Mouse (Mus musculus) thymus, adult 18-20 months (tissue): Measurements from ENCODE around the gene Dbndd2.

Experiments used
- DNase-seq, 2 experiments: peaks; one replicate each; pipeline ENCODE4 v3.0.0; 2022; ENCODE audit warnings: mixed read lengths in 2 of 2

Dbndd2 gene

DNA sequence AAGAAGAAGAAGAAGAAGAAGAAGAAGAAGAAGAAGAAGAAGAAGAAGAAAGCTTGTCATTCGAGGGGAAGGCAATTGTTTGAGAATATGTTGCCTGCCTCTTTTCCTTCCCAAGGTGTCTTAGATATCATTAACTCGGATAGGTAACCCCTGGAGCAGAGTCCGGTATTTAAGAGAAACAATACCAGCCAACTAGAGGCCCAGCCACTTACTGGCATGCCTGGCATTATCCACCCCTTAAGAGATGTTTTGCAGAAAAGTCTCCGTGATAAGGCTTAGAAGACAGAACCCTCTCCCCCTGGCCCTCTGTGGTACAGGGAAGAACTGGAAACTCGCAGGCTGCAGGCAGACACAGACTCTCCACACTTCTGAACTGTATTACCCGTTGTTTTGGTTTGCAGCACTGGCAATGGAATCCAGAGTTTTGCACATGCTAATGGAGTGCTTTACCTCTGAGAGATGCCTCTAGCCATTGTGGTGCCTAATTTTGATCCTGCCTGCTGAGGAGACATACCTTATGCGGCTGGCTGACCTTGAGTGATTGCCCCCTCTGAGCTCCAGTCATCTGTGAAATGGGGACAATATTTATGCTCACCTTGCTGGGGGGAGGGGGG is 31.9 kb upstream of the Dbndd2 start:
- DNase-seq: no peak

DNA sequence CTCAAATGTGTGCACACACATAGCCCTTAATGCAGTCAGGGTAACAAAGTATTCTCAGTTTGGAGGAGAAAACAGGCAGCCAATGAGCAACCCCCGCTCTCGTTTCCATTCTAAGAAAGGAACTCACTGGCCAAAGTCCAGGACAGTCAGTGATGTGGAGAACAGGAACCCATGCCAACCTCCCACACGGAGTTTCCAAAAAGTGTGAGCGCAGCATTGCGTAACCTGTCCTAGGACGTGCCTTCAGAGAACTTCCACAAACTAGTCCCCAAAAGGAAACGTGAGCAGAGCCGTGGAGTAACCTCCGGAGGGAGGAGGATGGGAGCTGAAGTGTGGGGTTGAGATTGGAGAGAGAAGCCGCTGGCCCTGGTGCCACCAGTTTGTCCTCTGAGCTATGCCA is 31.1 kb upstream of the Dbndd2 start:
- DNase-seq: no peak

GRCm38 (mm10) chr2:164455421-164456190 is 30.3 kb upstream of the Dbndd2 start:
- no peak for DNase-seq

GRCm38 (mm10) chr2:164456413-164456812 is 29.5 kb upstream of the Dbndd2 start:
- no peak for DNase-seq

DNA sequence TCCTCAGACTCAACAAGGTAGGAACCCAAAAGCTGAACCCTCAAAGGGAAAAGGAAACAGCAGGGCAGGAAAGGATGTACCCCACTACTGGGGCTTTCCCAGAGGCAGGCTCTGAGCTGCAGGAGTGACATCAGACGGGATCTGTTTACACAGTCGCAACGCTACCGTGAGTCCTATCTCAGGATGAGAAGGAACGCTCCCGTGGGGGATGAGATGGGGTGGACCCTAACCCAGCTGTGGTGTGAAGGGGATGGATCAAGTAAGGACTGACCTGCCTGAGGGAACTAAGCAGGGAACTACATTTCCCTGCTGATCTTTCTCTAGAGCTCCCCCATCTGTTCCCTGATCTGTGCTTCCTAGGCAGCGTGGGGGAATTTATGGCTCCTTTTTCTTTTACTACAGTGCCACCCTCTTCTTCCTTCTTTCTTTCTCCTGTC is 29.0 kb upstream of the Dbndd2 start, which contains the start of gene Sys1:
Gene Sys1 (plus strand): TSS at position 101 of the 437 bp plus-strand sequence.
- no peak for DNase-seq

DNA sequence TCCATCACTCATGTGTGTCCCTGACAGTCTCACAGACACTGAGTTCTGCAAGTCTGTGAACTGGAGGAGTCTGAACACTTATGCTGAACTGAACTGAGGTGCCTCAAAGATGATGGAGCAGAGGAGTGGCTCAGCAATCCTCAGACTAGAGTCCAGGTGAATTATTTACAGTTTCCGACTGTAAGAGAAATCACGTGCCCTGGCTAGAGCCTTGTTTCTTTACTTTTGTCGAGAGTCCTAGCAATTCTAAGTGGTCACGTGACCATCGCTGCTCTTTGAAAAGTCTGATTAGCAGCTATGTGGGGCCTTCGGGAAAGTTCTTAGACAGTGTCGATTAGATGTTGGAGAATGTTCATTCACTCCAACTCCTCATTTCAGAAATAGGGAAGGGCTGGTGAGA is 28.0 kb upstream of the Dbndd2 start:
- DNase-seq: no peak

DNA sequence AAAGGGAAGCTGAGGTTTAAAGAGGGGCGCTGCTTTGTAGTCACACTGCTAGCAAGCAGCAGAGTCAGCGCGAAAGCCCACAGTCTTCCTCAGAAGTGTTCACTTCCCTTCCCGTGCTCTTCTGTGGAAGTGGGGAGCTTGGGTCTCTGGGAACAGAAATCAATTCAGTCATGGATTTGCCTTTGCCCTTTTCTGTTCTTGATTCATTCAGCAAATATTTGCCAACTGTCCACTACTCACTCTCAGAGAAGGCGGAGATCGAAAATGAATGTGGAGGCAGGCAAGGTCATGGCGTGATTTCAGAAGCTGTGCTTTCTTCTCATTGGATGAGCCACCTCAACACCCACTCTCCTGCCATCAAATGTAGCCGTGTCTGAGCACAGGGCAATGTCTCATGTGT is 27.4 kb upstream of the Dbndd2 start:
- DNase-seq: no peak

DNA sequence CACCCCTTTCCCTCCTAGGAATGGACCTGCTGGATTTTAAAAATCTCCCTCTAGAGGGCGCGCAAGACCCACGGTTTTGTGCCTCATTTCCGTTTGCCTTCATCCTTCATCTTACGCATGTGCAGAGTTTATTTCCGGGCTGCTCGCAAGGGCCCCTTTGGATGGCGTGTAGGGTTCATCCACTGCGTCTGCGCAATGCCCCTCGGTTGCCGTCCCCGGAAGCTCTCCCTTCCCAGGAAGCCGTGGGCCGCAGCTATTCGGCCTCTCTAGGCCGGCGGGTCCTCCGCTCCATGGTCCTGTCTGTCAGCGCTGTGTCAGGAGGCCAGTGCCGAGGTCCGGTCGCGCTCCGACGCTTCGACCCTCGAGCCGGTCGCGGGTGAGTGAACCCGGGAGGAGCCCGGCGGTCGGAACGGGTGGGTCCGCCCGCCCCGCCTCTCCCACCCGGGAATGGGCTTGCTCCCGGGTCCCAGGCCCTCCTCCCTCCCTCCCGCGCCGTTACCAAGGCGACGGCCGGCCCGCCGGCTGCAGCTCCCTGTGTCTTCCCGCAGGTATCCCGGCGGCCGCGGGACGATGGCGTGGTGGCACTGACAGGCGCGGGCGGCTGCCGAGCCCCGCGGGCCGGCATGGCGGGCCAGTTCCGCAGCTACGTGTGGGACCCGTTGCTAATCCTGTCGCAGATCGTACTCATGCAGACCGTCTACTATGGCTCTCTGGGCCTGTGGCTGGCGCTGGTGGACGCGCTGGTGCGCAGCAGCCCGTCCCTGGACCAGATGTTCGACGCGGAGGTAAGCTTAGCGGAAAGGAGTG is 25.0 kb upstream of the Dbndd2 start, which contains the start of gene Gm20458:
Gene Gm20458 (plus strand): TSS at position 223 of the 807 bp plus-strand sequence.
- DNase-seq: peak; percentile 94 to 97

DNA sequence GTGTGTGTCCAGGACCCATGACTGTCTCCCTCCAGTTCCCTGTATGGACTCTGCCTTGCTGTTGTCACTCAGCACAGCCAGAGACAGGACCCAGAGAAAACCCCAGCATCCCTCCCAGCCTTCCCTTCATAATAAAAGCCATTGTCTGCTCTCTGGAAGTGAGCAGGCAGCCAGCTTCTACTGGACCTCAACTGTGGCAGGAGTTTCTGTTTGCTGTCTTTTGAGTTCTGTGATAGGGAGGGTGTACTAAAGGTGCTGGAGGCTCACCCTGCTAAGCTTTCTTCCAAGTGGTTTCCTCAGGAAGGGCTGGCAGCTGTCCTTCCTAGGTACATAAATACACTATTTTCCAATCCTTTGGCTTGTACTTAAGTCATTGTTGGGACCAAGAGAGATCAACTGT is 20.7 kb upstream of the Dbndd2 start:
- DNase-seq: no peak

- no peak for DNase-seq
Observed at GRCm38 (mm10) chr2:164466787-164467186, 19.1 kb upstream of the Dbndd2 start.

- no peak for DNase-seq
Observed at GRCm38 (mm10) chr2:164470254-164470653, 15.7 kb upstream of the Dbndd2 start.

- no peak for DNase-seq
Observed at GRCm38 (mm10) chr2:164473624-164474023, 12.3 kb upstream of the Dbndd2 start, which contains the start of gene Trp53tg5. Trp53tg5 (minus strand) TSS chr2:164473724.

DNA sequence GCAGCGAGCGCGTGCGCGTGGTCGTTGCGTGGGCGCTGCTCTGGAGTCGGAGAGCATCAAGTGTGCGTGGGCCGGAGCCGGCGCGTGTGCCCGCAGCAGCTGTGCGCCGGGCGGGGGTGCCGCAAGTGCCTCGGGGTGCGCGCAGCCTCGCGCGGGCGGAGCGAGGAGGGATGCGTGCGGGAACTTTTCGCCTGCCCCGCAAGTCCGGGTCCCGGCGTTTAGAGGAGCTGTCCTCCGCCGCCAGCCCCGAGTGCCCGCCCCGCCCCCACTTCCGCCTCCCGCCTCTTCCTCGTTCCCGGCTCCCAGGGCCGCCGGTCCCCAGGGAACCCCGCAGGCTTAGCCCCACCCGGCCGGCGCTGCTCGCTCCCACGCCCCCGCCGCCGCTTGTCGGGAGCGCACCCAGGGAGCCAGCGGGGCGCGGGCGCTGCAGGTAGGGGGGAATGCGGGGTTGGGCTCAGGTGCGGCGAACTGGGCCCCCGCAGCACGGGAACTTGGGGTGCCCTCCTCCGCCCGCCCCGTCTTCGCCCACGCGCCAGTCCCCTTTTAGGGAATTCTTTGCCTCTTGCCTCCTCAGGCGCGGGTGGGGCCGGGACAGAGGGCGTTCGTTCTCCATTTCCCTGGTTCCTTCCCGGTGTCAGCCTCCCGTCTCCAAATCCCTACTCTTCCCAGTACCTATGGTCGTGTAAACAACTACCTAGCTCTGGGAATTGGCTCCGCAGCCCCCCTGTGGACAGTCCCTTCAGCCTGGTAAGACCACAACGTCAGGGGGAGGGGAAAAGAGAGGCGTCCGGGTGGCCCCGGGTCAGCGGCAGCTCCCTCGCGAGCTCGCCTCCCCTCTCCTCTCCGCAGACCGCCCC is 580 bp downstream of the Dbndd2 start:
- no peak for DNase-seq

DNA sequence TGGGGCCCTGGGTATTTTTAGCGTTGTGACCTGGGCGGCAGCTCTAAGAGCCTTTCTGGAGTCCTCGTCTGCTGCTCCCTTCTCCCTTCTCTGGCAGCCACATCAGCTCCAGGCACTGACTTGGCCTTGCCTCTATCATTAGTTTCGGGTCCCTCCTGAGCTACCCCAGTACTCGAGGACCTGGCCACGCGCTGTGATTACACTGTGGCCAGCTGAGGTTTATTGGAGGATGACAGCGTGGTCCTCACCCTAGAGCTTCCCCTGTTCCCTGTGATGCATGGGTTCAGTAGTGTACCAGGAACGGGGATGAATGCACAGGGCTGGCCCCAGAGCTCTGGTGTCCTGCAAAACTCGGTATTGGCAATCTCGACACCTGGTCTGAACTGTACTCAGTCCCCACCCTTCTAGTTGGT is 1.2 kb downstream of the Dbndd2 start:
- DNase-seq: no peak

GRCm38 (mm10) chr2:164487812-164488211 is 1.9 kb downstream of the Dbndd2 start:
- no peak for DNase-seq

- no peak for DNase-seq
Observed at GRCm38 (mm10) chr2:164494126-164494525, 8.2 kb downstream of the Dbndd2 start.

DNA sequence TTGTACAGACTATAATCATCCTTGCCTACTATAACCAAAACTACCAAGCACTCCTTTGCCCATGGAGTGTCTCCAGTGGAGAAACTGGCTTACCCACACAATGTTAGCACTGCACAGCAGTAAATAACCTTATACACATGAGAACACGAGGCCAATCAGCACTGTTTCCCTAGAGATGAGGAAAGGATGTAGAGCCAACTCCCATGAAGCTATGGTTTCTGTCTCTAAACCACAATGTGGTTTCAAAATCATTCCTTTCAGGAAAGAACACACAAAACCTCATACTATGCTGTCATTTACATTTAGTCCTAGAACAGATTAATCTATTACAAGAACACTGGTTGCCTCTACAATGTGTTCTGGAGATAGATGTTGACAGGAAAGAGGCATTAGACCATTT is 10.4 kb downstream of the Dbndd2 start:
- no peak for DNase-seq

DNA sequence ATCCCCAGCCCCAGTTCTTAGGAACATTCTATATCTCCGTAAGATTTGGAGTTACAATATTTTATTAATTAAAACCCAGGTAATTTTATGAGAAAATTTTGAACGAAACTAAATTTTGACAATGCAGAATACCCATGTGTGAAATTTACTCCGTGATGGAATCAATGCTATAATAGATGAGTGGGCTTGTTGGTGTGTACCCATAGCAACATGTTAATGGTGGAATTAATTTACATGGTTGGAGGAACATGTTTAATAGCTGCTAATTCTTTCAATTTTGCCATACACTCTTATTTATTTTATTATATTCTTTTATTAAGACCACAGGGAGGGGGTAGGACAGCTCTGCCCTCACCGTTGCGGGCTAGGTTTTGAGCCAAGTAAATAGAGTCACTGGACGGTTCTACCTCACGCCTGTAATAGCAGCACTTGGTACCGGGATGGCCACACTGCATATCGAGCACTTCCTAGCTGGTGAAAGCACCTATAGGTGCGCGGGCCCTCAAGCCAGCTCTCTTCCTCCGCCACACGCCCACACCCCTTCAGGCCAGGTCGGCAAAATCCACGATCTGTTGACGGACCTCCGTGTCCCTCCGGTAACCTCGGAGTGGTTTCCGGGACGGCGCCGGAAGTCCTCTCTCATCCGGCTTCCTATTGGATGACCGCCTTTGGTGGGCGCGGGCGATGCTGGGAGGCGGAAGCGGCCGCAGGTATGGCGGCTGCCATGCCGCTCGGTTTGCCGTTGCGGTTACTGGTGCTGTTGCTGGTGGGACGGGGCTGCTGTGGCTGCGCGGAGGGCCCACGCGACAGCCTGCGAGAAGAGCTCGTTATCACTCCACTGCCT is 11.2 kb downstream of the Dbndd2 start, which contains the start of gene Pigt:
Gene Pigt (plus strand): TSS at position 674 of the 844 bp plus-strand sequence.
- DNase-seq: peak; percentile 75 to 79

GRCm38 (mm10) chr2:164497691-164498268 is 11.9 kb downstream of the Dbndd2 start:
- peak in 1 of 2 experiments; percentile 17 for DNase-seq

DNA sequence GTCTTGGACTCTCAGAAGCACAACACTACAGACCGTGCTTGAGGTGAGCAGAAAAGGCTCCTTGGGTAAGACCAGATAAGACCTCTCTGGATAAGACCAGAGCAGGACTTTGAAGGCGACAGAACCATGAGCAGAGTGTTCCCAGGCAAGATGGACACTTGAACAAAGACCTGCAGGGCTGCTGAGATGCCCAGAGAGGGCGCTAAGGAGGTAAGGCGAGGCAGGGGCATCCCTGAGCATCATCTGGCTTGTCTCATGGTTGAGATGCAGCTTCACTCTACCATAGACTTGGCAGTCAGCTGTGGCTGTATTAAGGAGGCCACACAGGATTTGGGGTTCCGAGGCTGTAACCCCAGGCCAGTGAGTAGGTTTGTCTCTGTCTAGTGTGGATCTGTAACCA is 13.4 kb downstream of the Dbndd2 start:
- no peak for DNase-seq

DNA sequence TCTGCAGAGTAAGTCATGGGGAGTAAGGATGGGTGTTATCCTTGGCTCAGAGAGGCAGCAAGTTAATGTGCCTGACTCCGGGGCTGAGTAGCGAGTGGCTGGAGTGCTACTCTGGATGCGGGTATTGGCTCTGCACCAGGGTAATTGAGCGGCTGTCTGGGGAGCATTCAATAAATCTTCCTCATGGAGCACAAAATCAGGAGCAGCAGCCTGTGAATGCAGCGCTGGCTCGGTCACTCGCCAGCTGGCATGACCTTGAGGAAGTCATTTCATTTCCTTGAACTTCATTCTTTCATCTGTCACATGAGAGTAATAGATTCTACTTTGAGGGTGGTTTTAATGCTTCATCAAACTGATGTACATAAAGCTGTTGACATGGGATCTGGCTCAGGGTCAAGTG is 14.6 kb downstream of the Dbndd2 start:
- no peak for DNase-seq
